Mouse (Mus musculus): Measurements from ENCODE around the gene Tprn. TPM values are rescaled to one million over a fixed set of nuclear protein-coding genes. Genes with fewer than 3 reads are reported as not detected.

Gene Tprn
- 1 to 10 TPM; 1.8 to 3.8 TPM for polyA plus RNA-seq (2017; shearing (Covaris generic))

DNA sequence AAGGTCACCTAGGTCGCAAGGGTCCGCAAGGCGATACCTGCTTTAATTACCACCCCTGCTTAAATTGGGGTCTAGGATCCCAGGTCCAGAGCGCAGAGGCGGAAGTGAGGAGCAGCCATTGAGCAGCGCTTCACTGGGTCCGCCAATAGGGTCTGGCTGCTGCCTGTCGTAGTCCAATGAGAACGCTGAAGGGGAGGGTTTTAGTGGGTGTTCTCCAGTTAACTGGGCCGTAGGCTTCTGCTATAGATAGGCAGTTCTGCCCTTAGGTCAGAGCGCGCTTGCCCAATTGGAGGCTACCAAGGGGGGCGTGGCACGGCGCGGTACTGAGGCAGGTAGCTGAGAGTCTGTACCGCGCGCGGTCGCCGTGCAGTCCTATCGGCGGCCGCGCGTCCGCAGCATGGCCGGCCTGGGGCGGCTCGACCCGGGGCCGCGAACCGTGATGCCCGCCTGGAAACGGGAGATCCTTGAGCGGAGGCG lies at the start of gene Tprn:
Gene Tprn (plus strand): TSS at position 328 of the 477 bp plus-strand sequence.
- peak; percentile 98 for ATAC-seq

DNA sequence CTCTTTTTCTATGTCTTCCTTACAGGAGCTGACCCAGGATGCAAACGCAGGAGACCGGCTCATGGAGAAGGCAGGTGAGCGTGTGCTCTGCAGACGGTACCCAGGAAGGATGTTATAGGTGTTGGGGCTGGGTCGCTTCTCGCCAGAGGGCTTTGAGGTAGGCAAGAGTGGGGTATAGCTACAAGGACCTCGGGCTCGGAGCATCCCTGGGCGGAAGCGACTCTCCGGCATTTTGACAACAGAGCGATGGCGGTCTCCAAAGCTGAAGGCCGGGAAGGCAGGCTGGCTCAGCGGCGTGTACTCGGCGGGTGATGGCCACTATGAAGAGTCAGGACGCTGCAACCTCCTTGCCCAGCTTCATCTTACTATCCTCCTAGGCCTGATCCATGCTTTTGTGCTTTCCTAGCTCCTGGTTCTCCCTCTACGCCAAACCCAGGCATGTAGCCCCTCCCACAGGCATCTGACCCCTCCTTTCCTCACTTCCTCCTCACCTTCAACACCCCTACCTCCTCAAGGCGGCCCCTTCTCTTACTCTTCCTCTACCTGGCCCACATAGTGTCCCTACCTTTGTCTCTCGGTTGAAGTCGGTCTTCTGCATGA lies 49.1 kb upstream of the Tprn start:
- ATAC-seq: no peak

DNA sequence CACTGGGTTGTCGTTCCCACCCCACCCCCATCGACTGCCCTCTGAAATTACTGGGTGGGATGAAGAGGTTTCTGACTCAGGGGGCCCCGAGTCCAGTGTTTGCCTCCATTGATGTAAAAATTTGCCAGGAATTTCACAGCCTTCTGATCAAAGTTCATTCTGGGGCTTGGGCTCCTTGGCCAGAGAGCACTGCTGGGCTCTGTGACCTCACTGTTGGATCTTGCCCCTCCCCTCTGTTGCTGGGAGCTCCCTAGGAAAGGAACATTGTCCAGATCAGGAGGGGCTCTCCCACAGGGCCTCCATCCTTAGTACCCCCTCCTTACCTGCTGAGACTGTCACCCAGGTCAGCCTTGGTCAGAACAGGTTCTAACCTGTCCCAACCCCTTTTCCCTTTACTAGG lies 48.0 kb upstream of the Tprn start, which contains the start of gene Stpg3:
Gene Stpg3 (minus strand): TSS at position 194 of the 400 bp plus-strand sequence.
- no peak for ATAC-seq

DNA sequence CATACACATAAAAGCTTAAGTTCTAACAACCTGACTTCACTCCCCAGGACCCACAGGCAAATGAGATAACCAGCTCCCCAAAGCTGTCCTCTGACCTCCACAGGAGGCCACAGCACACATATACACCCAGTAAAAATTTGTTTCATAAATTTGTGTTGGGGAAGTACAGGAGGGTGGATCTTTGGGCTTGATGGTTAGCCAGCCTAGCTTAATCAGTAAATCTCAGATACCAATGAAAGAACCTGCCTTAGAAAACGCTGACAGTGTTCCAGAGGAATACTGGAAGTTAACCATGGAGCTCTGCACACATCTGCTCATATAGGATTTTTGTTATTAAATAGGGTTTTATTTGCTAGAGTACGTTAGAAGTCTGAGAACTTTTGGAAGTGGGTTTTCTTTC lies 44.8 kb upstream of the Tprn start:
- no peak for ATAC-seq

DNA sequence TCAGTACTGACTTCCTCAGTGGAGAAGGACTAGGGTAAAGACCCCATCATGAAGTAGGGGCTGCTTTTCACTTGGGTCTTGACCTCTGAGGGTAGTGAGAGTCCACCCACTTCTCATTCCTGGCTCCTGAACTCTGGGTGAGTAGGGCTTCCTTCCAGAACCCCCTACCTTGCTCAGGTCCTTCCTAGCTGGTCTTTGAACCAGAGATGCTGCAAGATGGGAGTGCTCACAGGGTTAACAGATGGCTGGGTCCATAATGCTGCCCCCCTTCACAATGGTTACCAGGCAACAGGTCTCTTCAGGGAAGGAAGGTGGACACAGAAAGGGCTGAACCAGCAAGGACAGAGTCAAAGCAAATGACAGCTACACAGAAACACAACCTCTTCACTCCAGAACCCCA lies 44.0 kb upstream of the Tprn start, which contains the start of gene Fam166a:
Gene Fam166a (plus strand): TSS at position 301 of the 400 bp plus-strand sequence.
- ATAC-seq: no peak

DNA sequence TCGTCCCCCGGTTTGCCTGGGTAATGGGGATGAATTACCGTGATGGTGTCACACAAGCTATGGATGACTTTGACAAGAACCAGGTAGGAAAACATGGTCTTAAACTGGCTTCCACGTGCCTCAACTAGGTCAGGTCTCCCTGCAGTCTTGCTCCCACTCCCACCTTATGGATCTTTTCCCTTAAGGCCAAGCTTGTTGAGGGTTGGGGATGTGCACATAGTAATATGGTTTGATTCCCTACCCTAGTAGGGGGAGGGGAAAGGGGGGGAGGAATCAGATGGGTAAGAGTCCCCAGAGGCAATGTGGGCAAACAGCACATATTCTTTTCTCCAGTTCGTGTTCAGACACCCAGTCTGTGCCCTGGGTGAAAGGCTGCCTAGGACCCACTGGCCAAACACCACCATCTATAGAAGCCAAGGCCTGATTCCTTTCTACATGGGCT lies 41.1 kb upstream of the Tprn start:
- ATAC-seq: no peak

DNA sequence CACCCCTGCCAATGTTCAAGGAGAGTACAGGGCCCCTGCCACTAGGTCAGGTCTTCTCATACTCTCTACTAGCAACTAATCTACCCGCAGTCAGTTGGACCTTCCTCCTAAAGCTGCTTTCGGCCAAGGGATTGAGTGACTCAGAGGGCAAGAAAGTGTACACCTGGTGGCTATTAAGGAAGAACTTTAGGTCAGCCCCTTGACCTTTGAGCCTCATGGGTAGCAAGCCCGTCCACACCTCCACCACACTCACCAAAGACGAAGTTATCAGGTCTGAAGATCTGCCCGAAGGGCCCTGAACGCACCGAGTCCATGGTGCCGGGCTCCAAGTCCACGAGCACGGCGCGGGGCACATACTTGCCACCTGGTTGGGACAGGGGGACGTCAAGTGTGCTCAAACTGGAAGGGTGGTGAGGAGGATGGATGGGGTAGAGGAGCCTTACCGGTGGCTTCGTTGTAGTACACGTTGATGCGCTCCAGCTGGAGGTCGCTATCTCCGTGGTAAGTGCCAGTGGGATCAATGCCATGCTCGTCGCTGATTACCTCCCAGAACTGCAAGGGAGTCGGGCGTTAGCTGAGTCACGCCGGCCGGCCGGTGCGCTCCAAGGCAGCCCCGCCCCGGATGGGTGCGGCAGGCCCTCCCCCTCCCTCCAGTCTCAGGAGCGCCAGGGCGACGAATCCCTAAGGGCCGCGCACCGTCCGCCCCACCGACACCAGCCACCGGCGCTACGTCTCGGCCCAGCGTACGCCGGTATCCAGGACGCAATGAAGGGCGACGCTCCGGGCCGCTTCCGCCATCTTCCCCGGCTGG lies 38.5 kb upstream of the Tprn start:
- ATAC-seq: peak; percentile 12

DNA sequence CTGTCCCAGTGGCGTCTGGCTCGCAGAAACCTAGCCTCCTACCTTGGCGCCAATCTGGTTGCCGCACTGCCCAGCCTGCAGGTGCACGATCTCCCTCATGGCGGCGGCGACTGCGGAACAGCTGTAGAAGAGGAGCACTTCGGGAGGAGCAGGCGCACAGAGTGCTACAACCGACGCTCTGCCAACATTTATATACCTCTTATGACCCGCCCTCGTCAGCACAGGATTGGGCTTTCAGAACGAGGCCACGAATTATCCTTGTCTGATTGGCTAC lies 38.0 kb upstream of the Tprn start, which contains the start of gene Tubb4b:
Gene Tubb4b (minus strand): TSS at position 211 of the 274 bp plus-strand sequence.
- ATAC-seq: no peak

DNA sequence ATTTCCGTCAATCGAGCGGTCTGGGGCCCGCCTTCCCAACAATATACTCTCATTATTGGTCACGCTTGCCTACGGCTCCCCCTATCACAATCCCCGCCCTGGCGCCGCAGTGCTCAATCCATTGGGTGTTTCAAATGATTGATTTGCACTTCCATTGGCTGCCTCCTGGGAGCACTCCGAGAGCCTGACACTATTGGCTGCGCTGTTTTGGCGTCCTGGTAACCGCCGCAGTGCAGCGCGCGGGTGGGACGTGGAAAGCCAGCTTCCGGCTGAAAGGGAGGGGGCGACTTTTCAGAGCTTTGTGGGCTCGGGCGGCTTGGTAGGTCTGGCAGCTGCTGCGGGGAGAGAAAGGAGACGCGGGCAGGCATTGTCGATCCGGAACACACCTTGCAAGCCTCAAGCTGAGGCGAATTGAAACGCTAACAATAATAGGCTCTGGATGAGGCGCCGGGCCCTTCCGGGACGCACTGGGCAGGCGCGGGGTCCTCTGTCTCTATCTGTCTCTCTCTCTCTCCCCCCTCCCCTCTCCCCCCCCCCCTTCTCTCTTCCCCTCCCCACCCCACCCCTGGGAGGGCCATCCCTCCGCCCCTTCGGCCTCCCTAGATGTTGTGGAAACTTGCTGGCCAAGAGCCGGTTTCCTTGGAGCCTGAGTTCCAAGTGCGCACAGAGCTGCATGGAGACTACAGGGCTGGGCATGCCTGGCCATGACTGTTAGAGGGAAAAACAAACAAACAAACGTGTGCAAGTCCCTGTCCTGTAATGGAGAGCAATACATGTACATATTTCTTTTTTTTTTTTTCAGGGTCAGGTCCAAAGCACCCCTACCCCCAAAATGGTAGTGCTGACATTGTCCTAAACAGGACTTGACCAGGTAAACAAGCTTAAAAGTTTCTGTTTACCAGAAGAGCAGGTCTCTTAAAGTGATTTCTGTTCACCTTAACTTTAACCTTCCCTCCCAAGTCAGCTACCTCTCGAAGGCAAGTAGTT lies 37.4 kb upstream of the Tprn start:
- peak; percentile 86 for ATAC-seq

DNA sequence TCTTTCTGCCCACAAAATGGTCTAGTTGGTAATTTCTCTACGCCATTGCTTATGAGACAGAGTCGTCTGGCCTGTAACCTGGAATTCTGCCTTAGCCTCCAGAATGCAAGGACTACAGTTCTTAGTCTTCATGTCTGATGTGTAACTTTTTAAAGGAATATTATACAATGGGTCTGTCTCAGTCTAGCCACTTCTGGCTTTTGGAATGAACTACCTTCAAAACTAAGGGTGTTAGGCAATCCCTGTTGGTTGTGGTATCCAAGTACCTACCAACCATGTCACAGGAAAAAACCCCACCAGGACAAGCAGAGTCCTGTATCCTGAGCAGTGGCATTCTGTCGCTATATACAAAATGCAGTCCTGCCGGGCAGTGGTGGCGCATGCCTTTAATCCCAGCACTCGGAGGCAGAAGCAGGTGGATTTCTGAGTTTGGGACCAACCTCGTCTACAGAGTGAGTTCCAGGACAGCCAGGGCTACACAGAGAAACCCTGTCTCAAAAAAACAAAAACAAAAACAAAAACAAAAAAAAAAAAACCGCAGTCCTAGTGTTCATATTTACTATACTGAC lies 36.5 kb upstream of the Tprn start:
- ATAC-seq: no peak

DNA sequence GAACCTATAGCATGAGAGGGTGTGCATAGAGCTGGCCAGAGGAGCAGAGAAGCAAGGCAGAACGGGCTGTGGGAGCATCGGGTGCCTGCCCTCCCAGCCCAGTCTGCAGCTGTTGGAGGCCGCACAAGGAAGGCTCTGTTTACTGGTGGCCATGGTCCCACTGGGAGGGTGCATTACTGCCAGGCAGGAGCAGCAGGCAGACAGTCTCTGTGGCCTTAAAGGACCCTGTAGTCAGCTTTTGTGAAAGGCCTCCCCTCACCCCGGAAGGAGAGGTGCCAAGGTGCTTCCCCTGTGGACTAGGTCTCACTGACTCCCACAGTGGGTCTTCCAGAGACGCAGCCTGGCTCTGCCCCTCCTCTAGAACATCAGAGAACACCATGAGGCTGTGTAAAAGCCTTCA lies 35.6 kb upstream of the Tprn start:
- no peak for ATAC-seq

DNA sequence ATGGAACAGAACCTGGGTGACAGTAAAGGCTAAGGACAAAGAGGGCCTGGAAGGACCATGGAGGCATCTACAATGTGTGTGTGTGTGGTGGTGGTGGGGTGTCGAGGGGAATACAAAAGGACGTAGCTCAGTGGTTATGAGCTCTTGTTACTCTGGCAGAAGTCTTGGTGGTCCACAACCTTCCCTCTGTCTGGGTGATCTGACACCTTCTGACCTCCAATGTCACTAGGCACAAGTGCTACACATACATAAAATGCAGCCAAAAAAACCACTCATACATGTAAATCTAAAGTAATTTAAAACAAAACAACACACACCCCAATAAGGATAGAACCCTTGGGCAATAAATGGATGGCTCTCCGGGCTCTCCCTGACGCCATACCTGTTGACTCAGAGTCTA lies 35.0 kb upstream of the Tprn start:
- ATAC-seq: no peak

DNA sequence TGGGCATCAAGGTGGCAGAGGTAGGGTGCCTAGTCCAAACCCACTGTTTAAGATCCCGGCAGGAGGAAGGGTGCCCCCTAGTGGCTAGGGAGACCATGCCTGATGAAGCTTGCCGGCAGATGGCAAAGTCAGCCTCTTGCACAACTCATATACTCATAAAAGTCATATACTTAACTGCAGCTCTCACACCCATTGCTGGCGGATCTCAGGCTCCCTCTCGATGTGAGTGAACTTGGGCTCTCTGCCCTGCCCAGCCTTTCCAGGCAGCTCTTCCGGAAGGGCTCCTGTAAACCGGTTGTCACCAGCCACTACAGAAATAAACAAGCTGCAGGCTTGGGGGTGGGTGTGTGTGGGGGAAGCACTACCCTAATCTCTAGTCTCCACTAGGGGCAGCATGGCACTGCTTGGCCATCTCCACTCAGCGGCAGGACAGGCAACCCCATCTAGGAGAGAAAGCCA lies 34.0 kb upstream of the Tprn start:
- ATAC-seq: peak; percentile 52

DNA sequence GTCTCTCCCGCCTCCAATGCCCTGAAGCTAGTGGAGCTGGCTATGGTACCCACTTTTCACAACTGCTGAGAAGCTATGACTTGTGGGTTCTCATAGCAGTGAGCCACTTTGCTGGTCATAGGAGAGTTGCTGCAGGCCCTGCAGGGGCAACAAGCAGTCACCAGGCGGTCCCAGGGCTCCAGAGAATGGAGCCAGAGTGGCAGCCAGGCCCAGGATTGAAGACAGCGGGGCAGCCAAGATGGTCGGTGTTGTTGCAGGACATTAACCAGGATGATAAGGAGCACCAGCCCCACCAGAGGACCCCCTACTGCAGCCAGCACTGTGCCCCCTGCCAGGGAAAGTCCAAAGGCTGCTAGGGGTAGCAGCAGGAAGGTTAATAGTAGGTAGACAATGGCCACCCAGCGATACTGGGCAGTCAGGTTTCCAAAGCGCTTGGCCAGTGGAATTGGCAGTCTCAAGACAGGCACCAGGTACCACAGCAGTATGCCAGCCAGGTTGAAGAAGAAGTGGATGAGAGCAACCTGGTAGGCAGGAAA lies 33.4 kb upstream of the Tprn start:
- ATAC-seq: no peak

DNA sequence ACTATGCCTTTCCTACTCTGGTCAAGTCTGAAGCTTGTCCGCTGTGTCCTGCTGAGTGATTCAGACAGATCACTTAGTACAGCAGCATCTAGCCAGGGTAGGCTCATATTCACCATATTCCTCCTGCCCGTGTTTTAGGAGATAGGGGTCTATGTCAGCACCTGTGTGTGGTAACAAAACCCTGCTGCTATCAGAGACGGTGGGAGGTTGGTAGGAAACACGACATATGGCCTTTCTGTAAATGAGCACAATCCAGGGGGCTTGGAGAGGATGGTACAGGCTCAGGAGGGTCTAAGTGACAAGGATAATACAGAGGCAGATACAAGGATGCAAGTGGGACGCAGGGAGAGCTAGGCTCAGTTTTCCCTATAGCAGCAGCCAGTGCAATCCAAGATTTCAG lies 32.8 kb upstream of the Tprn start:
- no peak for ATAC-seq

DNA sequence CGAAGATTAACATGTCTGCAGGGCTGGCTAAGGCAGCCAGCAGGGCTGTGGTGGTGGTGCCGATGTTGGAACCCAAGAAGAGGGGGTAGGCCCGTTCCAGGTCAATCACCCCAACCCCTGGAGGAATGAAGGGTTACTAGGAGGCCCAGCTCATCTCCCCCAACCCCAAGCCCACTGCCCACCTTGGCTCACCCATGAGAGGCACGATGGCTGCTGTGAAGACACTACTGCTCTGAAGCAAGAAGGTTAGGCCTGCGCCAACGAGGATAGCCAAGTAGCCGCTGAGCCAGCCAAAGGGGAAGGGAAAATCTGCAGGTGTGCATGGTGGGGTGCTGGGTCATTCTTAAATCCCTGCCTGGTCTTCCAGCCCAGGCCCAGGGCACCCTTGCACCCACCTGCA lies 31.8 kb upstream of the Tprn start:
- ATAC-seq: no peak

DNA sequence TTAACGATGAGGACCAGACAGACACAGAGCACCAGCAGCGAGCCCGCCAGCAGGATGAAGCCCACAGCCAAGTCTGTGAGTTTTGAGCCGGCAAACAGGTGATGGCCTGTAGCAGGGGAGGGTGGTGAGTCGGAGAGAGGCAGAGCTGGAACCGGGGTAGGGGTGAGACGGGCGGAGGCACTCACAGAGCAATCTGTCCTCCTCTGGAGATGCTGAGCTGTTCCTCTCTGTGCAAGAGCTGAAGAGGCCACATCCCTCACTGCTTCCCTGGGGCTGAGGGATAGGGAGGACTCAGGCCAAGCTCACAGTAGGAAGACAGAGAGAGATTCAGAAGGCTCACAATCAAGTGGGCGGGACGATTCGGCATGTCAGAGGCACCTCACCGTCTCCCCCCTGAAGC lies 31.4 kb upstream of the Tprn start:
- no peak for ATAC-seq

DNA sequence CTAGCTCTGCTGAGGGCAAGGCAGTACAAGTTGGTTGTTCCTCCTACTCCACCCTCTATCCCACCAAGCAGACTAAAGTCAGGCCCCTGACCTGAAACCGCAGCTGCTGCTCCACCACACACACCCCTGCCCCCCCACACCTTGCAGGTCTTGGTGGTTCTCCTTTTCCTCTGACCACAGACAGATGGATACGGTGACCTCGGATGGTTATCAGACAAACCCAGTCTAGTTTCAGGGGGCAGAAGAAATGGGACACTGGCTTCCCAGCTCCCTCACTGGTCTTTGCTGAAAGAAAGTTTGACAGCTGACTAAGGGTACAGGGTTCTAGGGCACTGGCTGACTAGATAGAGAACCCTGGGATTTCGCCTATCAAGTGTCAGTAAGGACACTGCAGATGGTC lies 29.0 kb upstream of the Tprn start:
- no peak for ATAC-seq

DNA sequence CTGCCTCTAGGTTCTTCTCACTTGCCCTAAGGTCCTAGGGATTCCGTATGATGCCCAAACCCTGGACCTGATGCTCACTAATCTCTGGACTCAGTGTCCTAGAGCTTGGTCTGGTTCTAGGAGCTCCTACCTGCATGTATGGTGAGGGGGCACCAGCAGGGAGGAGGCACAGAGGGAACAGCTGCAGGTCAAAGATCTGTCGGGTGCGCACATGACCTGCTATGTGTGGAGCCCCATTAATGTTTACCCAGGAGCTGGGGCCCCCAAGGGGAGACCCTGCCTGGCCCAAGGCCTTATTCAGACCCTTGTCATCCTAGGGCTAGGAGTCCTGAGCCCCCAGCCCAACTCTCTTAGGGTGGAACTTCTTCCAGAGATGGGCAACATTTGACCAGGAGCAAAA lies 28.4 kb upstream of the Tprn start, which contains the start of gene Slc34a3:
Gene Slc34a3 (minus strand): TSS at position 315 of the 400 bp plus-strand sequence.
- no peak for ATAC-seq

DNA sequence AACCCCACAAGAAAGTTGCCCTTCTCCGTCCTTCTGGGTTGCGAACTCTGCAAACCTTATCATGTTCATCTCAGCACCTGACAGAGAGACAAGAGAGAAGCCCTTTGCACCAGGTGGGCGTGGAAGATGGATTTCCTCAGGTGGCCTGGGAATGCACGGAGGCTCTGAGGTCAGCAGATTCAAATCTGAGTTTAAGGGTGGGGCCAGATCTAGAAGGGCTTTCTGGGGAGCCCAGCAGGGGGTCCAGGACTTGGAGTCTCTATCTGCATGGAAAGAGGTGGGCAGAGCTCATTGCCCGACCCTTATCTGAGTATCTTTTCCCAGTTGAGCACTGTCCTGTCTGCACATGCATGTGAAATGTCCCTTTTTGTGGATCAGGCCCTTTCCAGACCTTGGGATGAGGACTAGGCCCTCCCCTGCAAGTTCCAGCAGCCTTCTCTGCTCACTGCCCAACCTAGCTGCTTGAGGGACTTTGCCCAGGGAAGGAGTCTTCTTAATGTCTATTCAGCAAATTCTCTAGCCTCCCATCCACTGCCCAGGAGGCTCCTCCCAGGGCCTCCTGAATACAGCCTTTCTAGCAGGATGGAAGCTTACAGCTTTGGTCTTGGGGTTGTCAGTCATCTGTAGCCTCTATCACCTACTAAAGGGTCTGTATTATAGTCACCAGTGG lies 27.7 kb upstream of the Tprn start:
- no peak for ATAC-seq

DNA sequence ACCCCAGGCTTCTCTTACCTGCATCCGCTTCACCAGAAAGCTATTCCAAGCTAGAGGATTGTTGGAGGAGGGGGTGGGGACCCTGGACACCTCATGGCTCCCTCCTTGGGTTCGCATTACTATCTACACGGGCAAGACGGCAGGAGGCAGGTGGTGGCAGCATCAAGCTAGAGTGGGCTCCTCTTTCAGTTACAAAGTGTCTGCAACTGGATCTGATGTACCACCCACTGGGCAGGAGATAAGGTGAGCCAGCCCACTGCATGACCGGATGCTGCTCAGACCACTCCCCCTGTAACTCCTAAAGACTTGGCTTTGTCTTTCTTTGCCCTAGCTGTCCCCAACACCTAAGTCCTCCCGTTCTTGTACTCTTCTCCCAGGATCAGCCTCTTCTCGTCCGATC lies 25.8 kb upstream of the Tprn start, which contains the start of gene Rnf224:
Gene Rnf224 (minus strand): TSS at position 174 of the 400 bp plus-strand sequence.
- ATAC-seq: no peak

All from CD4-positive, CD25-positive, alpha-beta regulatory T cell, adult 4 months (primary cell).